Mouse (Mus musculus) myocyte (in vitro differentiated cells): ENCODE data around the gene Dlgap3.

Experiments used
- CEBPB ChIP-seq: IDR thresholded peaks from 2 replicates; pipeline ENCODE4 v1.6.1; 2011; ENCODE audit warnings: mild to moderate bottlenecking, moderate library complexity; ENCODE audit not compliant: poor library complexity, insufficient read depth, severe bottlenecking
- E2F4 ChIP-seq: IDR thresholded peaks from one replicate; pipeline ENCODE4 v1.6.1; 2011; ENCODE audit warnings: mild to moderate bottlenecking, control low read depth, moderate library complexity; ENCODE audit not compliant: insufficient read depth
- MAX ChIP-seq: IDR thresholded peaks from one replicate; pipeline ENCODE4 v1.6.1; 2011; ENCODE audit warnings: low read depth, mild to moderate bottlenecking, control low read depth
- MYOD1 ChIP-seq, 3 experiments: IDR thresholded peaks; one replicate each; pipeline ENCODE4 v1.6.1; 2011; ENCODE audit warnings: control low read depth in 2 of 3, low read depth in 2 of 3, mild to moderate bottlenecking in 2 of 3, moderate library complexity in 1 of 3; ENCODE audit not compliant: insufficient read length in 2 of 3, control insufficient read depth in 1 of 3
- POLR2A ChIP-seq: IDR thresholded peaks from one replicate; pipeline ENCODE4 v1.6.1; 2011; ENCODE audit warnings: low read depth, mild to moderate bottlenecking, control low read depth, moderate library complexity; ENCODE audit not compliant: insufficient read length
- POLR2AphosphoS2 ChIP-seq: IDR thresholded peaks from one replicate; pipeline ENCODE4 v1.6.1; 2011; ENCODE audit warnings: low read depth, control low read depth; ENCODE audit not compliant: insufficient read length
- SRF ChIP-seq: IDR thresholded peaks from one replicate; pipeline ENCODE4 v1.6.1; 2011; ENCODE audit warnings: low read depth; ENCODE audit not compliant: control insufficient read depth, insufficient read length
- TCF12 ChIP-seq: IDR thresholded peaks from one replicate; pipeline ENCODE4 v1.6.1; 2011; ENCODE audit warnings: mild to moderate bottlenecking, control low read depth; ENCODE audit not compliant: poor library complexity, insufficient read depth, severe bottlenecking
- USF1 ChIP-seq: IDR thresholded peaks from one replicate; pipeline ENCODE4 v1.6.1; 2011; ENCODE audit warnings: low read depth, mild to moderate bottlenecking, control low read depth, moderate library complexity

GRCm38 (mm10) chr4:127261601-127262000 is 92.6 kb downstream of the Dlgap3 start:
- TF ChIP-seq POLR2A (no peak), MYOD1 (IDR thresholded peaks at IDR 0.05; ENCODE audit: control insufficient read depth in 1 of 3, insufficient read length in 2 of 3, low read depth in 2 of 3) (no peak), MAX (no peak), POLR2AphosphoS2 (no peak), SRF (no peak), E2F4 (no peak), USF1 (no peak), CEBPB (no peak), TCF12 (no peak)
